Mouse (Mus musculus) heart, adult 2 months (tissue): ENCODE results near the gene Sox2. TPM values are rescaled to one million over a fixed set of nuclear protein-coding genes. Genes with fewer than 3 reads are reported as not detected.

Experiments used
- DNase-seq, 2 experiments: peaks; one replicate each; pipeline ENCODE4 v3.0.0; 2021
- H3K27ac ChIP-seq: fragments of 200-600 bp; 2 replicates; pipeline ENCODE4 v1.8.1; 2022
- H3K27me3 ChIP-seq: fragments of 200-500 bp; 2 replicates; pipeline ENCODE4 v1.6.1; 2012; ENCODE audit warnings: mild to moderate bottlenecking, low read length, inconsistent platforms, mixed read lengths; ENCODE audit not compliant: control insufficient read depth, insufficient read depth
- H3K36me3 ChIP-seq: fragments of 200-500 bp; 2 replicates; pipeline ENCODE4 v1.6.1; 2012; ENCODE audit warnings: low read length, inconsistent platforms; ENCODE audit not compliant: control insufficient read depth, insufficient read depth
- H3K4me1 ChIP-seq: fragments of 200-500 bp; 2 replicates; pipeline ENCODE4 v1.6.1; 2011; ENCODE audit warnings: low read length; ENCODE audit not compliant: control insufficient read depth, insufficient read depth
- H3K4me3 ChIP-seq: fragments of 200-600 bp; 2 replicates; pipeline ENCODE4 v1.8.1; 2022
- H3K79me2 ChIP-seq: fragments of 200-500 bp; replicated peaks from 2 replicates; pipeline ENCODE4 v1.6.1; 2012; ENCODE audit warnings: mild to moderate bottlenecking, inconsistent platforms, low read length, moderate library complexity, mixed read lengths; ENCODE audit not compliant: control insufficient read depth, insufficient read depth
- H3K9ac ChIP-seq: fragments of 200-500 bp; 2 replicates; pipeline ENCODE4 v1.6.1; 2012; ENCODE audit warnings: low read depth, mild to moderate bottlenecking, control low read depth, inconsistent platforms, low read length, mixed read lengths
- CTCF ChIP-seq: fragments of 200-600 bp; IDR thresholded peaks from 2 replicates; pipeline ENCODE4 v1.8.1; 2022; ENCODE audit warnings: antibody characterized with exemption, mild to moderate bottlenecking, moderate library complexity
- EP300 ChIP-seq: fragments of 200-500 bp; IDR thresholded peaks from 2 replicates; pipeline ENCODE4 v1.6.1; 2011; ENCODE audit warnings: low read depth, low read length, control low read depth; ENCODE audit not compliant: insufficient read depth
- POLR2A ChIP-seq: fragments of 200-500 bp; IDR thresholded peaks from 2 replicates; pipeline ENCODE4 v1.6.1; 2011; ENCODE audit warnings: mild to moderate bottlenecking, low read depth, low read length, control low read depth; ENCODE audit not compliant: insufficient read depth
- WGBS: fragments of 180-500 bp; shearing (Covaris S2); methylation state at CpG from one replicate; pipeline ENCODE4 v1.1.7; 2018; 5-methylcytosine and 5-hydroxymethylcytosine counted together
- intact Hi-C: fragments of 180-260 bp; cut with DNase I; formaldehyde crosslinking; loops from one replicate; pipeline ENCODE4 v1.15.1; 2025
- polyA plus RNA-seq: library from polyadenylated mRNA; depleted of rRNA; stranded (reverse); fragments of >200 nt; gene quantifications from 2 replicates; pipeline ENCODE4 v1.2.3, GENCODE M21; 2012
- total RNA-seq, 2 experiments: library from RNA; stranded (reverse); gene quantifications; 2 replicates each; pipeline ENCODE4 v1.2.3; 2021

Gene Sox2
- total and polyA plus RNA-seq, 3 experiments: 0.66 TPM; not detected in 2

DNA sequence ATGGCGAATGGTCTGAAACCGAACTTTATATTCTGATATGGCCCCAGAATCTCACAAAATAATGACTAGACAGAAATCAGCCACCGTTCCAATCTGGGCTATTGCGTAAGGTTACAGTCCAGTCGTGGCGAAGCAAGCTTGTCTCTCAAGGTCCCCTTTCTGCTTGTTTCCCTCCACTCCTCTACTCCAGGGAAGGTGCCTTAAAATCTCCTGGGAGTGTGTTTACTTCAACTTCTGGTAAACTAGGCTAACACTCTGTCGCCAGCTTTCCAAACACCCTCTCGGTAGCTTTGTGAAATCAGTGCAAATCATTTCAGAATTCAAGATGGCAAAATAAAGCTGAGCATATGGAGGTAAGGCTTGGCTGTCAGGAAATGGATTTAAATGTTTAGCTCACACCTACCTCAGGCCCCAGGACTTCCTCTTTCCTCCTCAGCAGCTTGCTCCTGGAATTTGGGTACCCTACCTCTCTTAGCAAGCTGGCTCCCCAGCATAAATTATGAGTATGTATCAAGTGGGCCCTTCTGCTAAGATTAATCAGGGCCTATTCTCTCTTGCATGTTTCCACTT lies 8.8 kb downstream of the Sox2 start:
- Histone ChIP-seq H3K79me2 (no peaks in the 10 kb centered on the region), H3K27ac (no peak overlapping the region), H3K9ac (no peak overlapping the region), H3K36me3 (no peaks in the 10 kb centered on the region), H3K4me1 (no peaks in the 10 kb centered on the region), H3K27me3 (peaks cover 30% of the 10 kb centered on the region), H3K4me3 (no peak overlapping the region)
- intact Hi-C loops: no loop called here
- TF ChIP-seq POLR2A (no peak), CTCF (no peak), EP300 (no peak)
- 61% methylated on average over 8 of the region's 8 CpGs for WGBS
- DNase-seq: no peak

DNA sequence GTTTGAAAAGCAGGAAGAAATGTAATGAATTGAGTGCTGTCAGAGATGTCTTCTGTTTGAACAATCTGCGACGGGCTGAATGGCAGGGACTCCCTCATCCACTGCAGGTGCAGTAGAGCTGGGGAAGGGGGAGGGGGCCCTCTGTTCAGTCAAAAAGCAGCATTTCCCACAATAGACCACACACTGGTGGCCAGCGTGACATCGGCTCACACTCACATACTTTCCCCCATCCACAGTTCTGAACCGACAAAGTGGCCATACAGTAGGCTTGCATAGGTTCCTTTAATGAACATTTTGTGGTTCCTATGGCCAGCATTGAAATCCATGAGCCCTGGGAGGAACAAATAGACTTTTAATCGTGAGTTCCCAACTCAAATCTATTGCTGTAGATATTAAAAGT lies 9.7 kb downstream of the Sox2 start:
- Histone ChIP-seq H3K4me1 (no peaks in the 10 kb centered on the region; the same call in 1 of the 2 replicates), H3K4me3 (no peak overlapping the region), H3K79me2 (no peaks in the 10 kb centered on the region), H3K27ac (no peak overlapping the region), H3K36me3 (no peaks in the 10 kb centered on the region), H3K9ac (no peak overlapping the region), H3K27me3 (peaks cover 35% of the 10 kb centered on the region)
- WGBS: 14% methylated on average over 6 of the region's 6 CpGs
- DNase-seq: no peak
- intact Hi-C loops: no loop called here
- no peak for TF ChIP-seq EP300
- TF ChIP-seq CTCF: no peak
- no peak for TF ChIP-seq POLR2A

DNA sequence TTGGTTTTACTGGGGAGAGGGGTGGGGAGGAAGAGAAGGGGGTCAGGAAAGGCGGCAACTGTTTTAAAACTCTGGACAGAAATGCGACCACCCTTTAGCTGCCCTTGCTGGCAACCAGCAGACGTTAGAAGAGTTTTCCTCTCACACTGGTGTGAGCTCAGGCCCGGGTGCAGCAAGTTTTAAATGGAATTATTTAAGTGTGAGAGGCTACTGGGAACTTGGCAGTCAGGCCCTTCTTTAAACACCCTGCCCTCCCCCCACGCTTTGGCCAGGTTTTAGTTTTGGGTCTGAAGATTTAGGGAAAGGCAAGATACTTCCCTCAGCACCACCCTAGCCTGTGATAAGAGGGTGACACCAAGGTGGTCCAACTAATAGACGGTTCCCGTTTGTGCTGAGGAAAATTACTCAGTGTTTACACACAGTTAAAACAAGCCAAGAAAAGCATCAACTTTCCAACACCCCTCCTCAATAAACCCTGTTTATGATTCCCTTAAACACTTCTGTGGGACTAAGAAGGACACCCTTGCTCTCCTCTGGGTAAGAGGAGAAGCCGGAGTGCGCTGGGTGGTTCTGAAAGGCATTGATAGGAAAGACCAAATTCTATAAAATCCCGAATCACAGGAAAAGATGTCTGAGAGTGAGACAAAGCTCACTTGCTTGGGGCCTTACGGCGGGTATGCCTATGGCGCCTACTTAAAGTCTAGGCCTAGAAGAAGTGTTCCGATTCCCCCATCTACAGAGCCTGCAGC lies 10.5 kb downstream of the Sox2 start:
- Histone ChIP-seq H3K4me3 (no peak overlapping the region), H3K9ac (no peak overlapping the region), H3K27ac (no peak overlapping the region), H3K79me2 (no peaks in the 10 kb centered on the region), H3K36me3 (no peaks in the 10 kb centered on the region), H3K27me3 (peaks cover 40% of the 10 kb centered on the region), H3K4me1 (no peaks in the 10 kb centered on the region; the same call in 1 of the 2 replicates)
- no peak for DNase-seq
- 13% methylated on average over 14 of the region's 14 CpGs for WGBS
- TF ChIP-seq EP300 (no peak), CTCF (no peak), POLR2A (no peak)
- intact Hi-C loops: no loop called here

DNA sequence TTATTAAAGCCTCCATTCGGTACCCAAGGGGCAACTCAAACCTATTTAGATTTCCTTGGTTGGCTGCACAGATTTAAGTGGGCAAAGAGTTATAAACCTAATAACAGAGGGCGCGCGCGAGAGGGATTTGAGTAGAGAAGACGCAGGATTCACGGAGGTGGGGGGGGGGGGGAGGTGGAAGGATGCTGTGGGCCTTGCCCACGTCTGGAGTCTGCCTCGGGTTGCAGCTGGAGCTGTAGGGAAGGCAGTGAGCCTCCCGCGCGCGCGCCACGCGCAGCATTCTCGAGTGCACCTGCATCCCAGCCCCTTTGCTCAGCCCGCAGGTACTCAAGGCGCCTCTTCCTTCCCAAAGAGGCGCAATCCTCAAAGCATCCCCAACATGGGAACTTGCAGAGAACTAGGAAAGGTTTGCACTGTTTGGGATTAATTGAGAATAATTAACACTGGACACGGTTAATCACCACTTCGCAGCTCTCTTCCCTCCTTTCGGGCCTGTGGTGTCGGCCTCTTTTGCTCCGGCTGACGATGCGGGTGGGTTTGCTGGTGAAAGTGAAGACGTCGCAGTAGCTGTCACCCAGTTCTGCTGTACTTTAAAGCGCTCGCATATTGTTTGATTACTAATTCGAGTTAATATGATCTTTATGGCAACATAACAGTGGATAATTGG lies 11.3 kb downstream of the Sox2 start:
- H3K4me3 ChIP-seq: no peak overlapping the region
- peaks cover 40% of the 10 kb centered on the region for H3K27me3 ChIP-seq
- 7% methylated on average over 32 of the region's 32 CpGs for WGBS
- no peak overlapping the region for H3K27ac ChIP-seq
- no peaks in the 10 kb centered on the region for H3K36me3 ChIP-seq
- H3K9ac ChIP-seq: no peak overlapping the region
- TF ChIP-seq POLR2A: no peak
- no peak for TF ChIP-seq CTCF
- no peak for TF ChIP-seq EP300
- intact Hi-C loops: no loop called here
- H3K4me1 ChIP-seq: no peaks in the 10 kb centered on the region; the same call in 1 of the 2 replicates
- no peaks in the 10 kb centered on the region for H3K79me2 ChIP-seq
- DNase-seq: no peak

DNA sequence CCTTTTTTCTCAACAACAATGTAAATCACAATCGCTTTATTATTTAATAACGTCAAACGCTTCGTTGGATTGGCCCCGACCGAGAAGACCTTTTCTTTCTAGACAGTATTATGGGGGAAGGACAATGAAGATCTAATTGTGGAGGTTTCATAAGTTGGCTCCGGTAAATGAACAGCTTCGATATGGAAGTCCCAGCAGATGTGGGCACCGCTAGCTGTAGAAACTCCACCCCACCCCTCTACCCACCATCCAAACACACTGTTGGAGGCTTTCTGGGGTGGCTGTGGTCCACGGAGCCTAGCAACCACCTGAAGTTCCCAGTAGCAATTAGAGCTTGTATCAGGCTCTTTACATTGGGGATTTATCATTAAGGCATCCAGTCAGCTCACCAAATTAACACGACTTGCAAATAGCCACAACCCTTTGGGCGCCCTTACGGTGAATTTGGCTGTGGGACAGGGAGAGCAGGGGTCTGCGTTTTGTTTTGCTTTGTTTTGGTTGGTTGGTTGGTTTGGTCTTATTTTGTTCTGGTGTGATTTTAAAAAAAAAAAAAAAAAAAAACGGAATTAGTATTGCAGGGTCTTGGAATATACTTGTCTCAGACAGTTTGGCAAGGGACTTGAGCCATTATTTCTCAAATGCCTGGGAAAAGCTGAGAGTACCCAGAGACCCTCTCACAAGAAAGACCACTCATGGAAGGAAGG lies 12.0 kb downstream of the Sox2 start:
- H3K4me1 ChIP-seq: no peaks in the 10 kb centered on the region; the same call in 1 of the 2 replicates
- 8% methylated on average over 15 of the region's 15 CpGs for WGBS
- no peak overlapping the region for H3K27ac ChIP-seq
- intact Hi-C loops: no loop called here
- peaks cover 37% of the 10 kb centered on the region for H3K27me3 ChIP-seq
- TF ChIP-seq POLR2A: no peak
- TF ChIP-seq CTCF: no peak
- no peak for TF ChIP-seq EP300
- no peak overlapping the region for H3K4me3 ChIP-seq
- no peaks in the 10 kb centered on the region for H3K79me2 ChIP-seq
- no peaks in the 10 kb centered on the region for H3K36me3 ChIP-seq
- DNase-seq: no peak
- no peak overlapping the region for H3K9ac ChIP-seq
